Comparison of ENCODE assay signal across 20 mouse cellular contexts in the genomic region with DNA sequence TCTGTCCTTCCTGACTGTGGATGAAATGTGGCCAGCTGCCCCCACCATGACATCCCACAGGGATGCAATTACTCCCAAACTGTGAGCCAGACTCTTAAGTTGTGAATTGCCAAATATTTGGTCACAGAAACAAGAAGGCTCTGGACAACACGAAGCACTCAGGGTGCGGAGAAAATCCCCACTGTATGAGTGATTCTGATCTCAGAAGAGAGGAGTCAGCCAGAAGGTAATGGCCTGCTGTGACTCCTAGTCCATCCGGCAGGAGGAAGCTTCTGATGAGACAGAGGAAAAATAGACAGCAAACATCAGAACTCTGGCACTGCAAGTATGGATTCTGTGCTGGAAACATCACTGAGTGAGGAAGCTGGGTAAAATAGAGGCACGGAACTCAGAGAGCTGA.
"Had no signal": no experiment of that assay in that cellular context is flagged by ENCODE, and none has a peak within 500 bp of the region (broad histone marks: within the 10 kb centered on the region; RNA-seq: fewer than 3 reads in every experiment).

No protein-coding gene starts in this region.

- DNase-seq: gastrocnemius, postnatal 10 days; gastrocnemius, postnatal 25 days; heart, postnatal 14 days; kidney, adult 18-20 months; kidney, adult 8-10 months; kidney, postnatal 10 days; kidney, postnatal 25 days; kidney, postnatal 4 days had no signal

- H3K27ac ChIP-seq: heart, embryonic 13.5 days; heart, embryonic 15.5 days; hindbrain, embryonic 10.5 days; hindbrain, embryonic 13.5 days; hindbrain, embryonic 15.5 days; hindbrain, postnatal 0 days; layer of hippocampus, adult 2 months; left cerebral cortex, adult 2 months; limb, embryonic 13.5 days; limb, embryonic 15.5 days; liver, embryonic 12.5 days; liver, embryonic 14.5 days had no signal

- H3K4me3 ChIP-seq: heart, embryonic 13.5 days; heart, embryonic 15.5 days; hindbrain, embryonic 10.5 days; hindbrain, embryonic 13.5 days; hindbrain, embryonic 15.5 days; layer of hippocampus, adult 2 months; left cerebral cortex, adult 2 months; limb, embryonic 13.5 days; limb, embryonic 15.5 days; liver, embryonic 12.5 days had no signal
